Mouse (Mus musculus): ENCODE data around the gene Pnrc2.
A peak's percentile ranks its signal among the peaks of the same experiment; 100 is the strongest.

Pnrc2 gene

GRCm38 (mm10) chr4:135873526-135874202 is at the start of gene Pnrc2:
Gene Pnrc2 (minus strand): TSS chr4:135873850.
- peak; percentile 95 for DNase-seq (ENCODE audit: low read depth)

GRCm38 (mm10) chr4:135922190-135922589 is 48.5 kb upstream of the Pnrc2 start:
- DNase-seq (ENCODE audit: low read depth): no peak

GRCm38 (mm10) chr4:135921257-135922120 is 47.8 kb upstream of the Pnrc2 start:
- peak; percentile 45 for DNase-seq (ENCODE audit: low read depth)

DNA sequence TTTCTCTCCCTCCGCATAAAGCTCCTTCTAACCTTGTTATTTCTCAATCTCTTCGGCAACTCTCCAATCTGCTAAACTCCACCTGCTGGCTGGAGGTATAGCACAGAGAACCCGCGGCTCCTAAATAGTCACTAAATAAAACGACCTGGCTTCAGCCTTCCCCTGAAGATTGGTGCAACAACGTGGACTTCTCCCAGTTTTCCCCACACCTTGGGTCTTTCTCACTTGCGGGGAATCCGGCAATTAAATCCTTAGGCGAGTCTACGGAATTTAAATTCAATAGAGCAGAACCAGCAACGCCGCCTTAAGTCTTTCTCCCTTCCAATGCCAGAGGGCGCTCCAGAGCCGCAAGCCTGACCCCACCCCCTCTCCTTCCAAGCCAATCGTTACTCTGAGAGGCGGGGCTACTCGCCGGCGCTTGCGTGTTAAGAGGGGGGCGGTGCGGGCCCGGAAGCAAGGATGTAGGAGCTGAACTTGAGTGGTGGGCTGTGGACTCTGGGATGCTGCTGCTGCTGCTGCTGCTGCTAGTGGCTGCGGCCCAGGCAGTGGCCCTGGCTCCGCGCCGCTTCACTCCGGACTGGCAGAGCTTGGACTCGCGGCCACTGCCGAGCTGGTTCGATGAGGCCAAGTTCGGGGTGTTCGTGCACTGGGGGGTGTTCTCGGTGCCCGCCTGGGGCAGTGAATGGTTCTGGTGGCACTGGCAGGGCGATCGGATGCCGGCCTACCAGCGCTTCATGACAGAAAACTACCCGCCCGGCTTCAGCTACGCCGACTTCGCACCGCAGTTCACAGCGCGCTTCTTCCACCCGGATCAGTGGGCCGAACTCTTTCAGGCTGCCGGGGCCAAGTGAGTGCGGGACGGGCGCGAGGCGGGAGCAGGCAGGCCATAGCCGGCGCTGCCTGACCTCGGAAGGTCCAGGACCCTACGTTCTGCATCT is 46.9 kb upstream of the Pnrc2 start, which contains the start of gene Fuca1:
TSS of gene Fuca1 (plus strand) at position 432 of the 938 bp plus-strand sequence.
- peak; percentile 99 for DNase-seq (ENCODE audit: low read depth)

- no peak for DNase-seq (ENCODE audit: low read depth)
These were observed 45.6 kb upstream of the Pnrc2 start for GRCm38 (mm10) chr4:135919280-135919639.

GRCm38 (mm10) chr4:135918635-135919279 is 45.1 kb upstream of the Pnrc2 start:
- peak; percentile 30 for DNase-seq (ENCODE audit: low read depth)

- no peak for DNase-seq (ENCODE audit: low read depth)
These were observed 39.8 kb upstream of the Pnrc2 start for GRCm38 (mm10) chr4:135913433-135913832.

DNA sequence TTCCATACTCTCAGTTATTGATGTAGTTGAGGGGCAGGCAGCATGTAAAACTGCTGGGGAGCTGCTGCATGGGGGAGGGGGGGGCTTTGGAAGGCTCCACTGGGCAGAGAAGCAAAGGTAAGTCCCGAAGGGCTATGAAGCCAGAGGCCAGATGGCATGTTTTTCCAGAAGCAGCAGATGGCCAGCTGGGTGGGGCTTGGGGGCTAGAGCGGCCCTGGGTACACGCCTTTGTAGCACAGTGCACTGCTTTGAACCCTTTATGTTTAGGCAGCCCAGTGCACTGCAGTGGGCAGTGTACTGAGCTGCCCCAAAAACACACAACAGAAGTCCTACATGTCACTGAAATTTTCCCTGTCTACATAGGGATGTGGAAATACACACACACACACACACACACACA is 39.2 kb upstream of the Pnrc2 start:
- DNase-seq (ENCODE audit: low read depth): no peak

- DNase-seq (ENCODE audit: low read depth): no peak
These were observed 38.5 kb upstream of the Pnrc2 start for GRCm38 (mm10) chr4:135912164-135912563.

GRCm38 (mm10) chr4:135911531-135911930 is 37.9 kb upstream of the Pnrc2 start:
- DNase-seq (ENCODE audit: low read depth): peak; percentile 51

- DNase-seq (ENCODE audit: low read depth): no peak
These were observed 35.8 kb upstream of the Pnrc2 start for GRCm38 (mm10) chr4:135909326-135910066.

DNA sequence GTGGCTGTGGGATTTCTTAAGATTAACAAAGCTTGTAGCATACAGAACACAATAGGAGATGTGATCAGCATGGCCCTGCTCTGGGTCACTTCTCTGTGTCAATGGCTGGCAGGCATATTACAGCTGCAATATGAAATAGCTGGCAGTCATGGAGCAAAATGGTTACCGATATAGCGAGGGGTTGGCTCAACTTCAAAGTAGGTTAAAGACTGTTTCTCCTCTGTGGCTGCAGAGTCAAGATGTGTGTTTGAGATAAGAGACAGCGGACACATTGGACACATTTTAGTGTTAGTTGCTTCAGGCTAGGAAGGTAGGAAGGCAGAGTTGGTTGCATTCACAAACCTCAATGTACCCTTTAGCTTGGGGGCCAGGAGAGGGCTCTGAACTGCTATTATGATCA is 33.0 kb upstream of the Pnrc2 start:
- peak; percentile 34 for DNase-seq (ENCODE audit: low read depth)

DNA sequence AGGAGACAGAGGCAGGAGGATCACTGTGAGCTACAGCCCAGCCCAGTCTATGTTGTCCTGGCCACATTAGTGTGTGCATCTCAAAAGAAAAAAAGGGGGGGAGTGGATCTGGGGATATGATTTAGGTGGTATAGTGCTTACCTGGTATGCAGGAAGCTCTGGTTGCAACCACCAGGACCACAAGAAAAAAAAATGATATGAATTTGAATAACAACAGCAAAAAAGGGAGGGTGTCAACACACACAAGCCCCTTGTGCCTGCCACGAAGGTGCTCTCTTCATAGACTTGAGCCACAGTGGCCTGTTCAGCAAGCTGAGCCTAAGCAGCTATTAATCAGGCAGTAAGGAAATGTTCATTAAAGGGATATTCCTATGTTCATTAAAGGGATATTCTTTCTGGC is 31.2 kb upstream of the Pnrc2 start:
- peak; percentile 37 for DNase-seq (ENCODE audit: low read depth)

GRCm38 (mm10) chr4:135902606-135903242 is 29.1 kb upstream of the Pnrc2 start:
- DNase-seq (ENCODE audit: low read depth): peak; percentile 31

DNA sequence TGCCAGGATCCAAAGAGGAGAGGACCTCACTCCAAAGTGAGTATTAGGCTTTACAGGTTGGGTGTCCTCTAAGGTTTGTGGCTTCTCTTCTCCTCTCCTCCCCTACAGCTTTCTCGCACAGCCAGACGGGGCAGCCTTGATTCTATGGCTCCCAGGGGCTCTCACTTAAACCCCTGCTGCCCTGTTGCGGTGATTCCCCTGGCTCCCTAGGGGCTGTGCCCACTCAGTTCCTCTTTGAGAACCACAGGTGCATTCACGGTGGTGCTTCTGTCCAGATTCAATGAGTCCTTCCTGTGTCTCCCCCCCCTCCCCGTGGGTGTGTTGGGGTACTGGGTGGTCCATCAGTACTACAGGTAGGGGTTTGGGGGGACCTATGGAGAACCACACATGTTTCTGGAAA is 26.4 kb upstream of the Pnrc2 start:
- no peak for DNase-seq (ENCODE audit: low read depth)

DNA sequence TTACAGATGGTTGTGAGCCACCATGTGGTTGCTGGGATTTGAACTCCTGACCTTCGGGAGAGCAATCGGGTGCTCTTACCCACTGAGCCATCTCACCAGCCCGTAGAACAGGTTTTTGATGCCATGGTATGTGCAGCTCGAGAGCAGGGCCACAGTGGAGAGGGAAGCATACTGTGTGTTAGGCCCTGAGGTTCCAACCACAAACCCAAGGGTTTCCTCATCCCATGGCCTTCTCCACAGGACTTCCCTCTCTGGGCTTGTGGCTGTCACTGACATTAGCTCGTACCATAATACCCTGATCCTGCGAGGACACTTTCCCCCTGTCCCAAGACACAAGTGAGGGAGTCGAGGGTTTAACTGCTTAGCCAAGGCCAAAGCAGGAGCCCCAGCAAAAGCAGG is 25.4 kb upstream of the Pnrc2 start:
- peak; percentile 45 for DNase-seq (ENCODE audit: low read depth)

- peak; percentile 91 for DNase-seq (ENCODE audit: low read depth)
These were observed 24.9 kb upstream of the Pnrc2 start for GRCm38 (mm10) chr4:135898380-135899049.

DNA sequence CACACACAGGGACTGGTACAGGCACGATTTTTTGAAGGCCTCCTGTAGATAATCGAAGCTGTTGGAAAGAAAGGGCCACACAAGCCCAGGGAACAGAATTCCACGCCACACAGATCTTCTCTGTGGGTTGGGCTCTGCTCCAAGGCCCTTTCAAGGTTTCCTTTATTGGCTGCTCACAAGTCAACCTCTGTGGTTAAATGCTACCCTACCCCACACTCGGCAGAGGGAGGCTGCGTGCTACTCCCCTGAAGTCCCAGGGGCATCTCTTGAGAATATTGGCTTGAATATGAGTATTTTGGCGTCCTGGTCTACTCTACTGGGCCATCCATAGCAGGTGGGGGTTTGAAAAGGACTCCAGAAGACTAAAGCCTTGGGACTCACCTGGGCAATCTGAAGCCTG is 22.5 kb upstream of the Pnrc2 start:
- peak; percentile 29 for DNase-seq (ENCODE audit: low read depth)

GRCm38 (mm10) chr4:135895071-135895571 is 21.5 kb upstream of the Pnrc2 start, which contains the start of gene Cnr2:
Gene Cnr2 (plus strand): TSS chr4:135895394.
- peak; percentile 67 for DNase-seq (ENCODE audit: low read depth)

DNA sequence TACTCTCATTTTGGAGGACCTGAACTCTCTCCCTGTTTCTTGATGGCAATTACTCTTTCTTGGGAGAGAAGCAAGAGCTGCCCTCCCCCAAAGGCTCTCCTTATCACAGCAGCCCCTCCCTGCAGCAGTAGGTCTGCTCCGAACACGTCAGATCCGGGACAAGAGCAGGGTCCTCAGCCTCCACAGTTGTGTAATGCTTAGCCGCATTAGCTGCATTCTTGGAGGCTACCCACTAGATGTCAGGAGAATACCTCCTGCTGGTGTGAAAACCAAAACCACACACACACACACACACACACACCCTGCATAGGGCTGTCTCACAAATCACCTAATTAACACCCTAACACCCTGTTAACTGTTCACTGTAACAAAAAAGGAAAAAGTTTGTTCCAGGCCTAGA is 19.2 kb upstream of the Pnrc2 start:
- DNase-seq (ENCODE audit: low read depth): no peak

Measured in induced T-regulatory cell, adult 2 months (primary cell).